Mouse (Mus musculus) gastrocnemius, adult 18-20 months (tissue): ENCODE results near the gene Igf2r. TPM values are rescaled to one million over a fixed set of nuclear protein-coding genes. Genes with fewer than 3 reads are reported as not detected.
A peak's percentile ranks its signal among the peaks of the same experiment; 100 is the strongest.

Experiments
- DNase-seq: peaks from one replicate; pipeline ENCODE4 v3.0.0; 2021; ENCODE audit warnings: low spot score
- total RNA-seq, 2 experiments: library from RNA; stranded (reverse); gene quantifications; 2 replicates each; pipeline ENCODE4 v1.2.3; 2021

The Igf2r gene
- total RNA-seq, 2 experiments from 2014 or later: 42.4 to 43.3 TPM

- no peak for DNase-seq
These were observed 13.7 kb upstream of the Igf2r start for GRCm38 (mm10) chr17:12782861-12783847.

- no peak for DNase-seq
These were observed 11.6 kb upstream of the Igf2r start for GRCm38 (mm10) chr17:12781101-12781500.

GRCm38 (mm10) chr17:12780125-12780524 lies 10.7 kb upstream of the Igf2r start:
- DNase-seq: no peak

- DNase-seq: no peak
These were observed 10.0 kb upstream of the Igf2r start for GRCm38 (mm10) chr17:12779442-12779841.

- DNase-seq: no peak
These were observed 4.5 kb upstream of the Igf2r start for GRCm38 (mm10) chr17:12773956-12774355.

GRCm38 (mm10) chr17:12770500-12770899 lies 1.0 kb upstream of the Igf2r start:
- peak; percentile 28 for DNase-seq

GRCm38 (mm10) chr17:12768415-12769379 lies 767 bp downstream of the Igf2r start:
- no peak for DNase-seq

GRCm38 (mm10) chr17:12767294-12767852 lies 2.1 kb downstream of the Igf2r start:
- DNase-seq: no peak

GRCm38 (mm10) chr17:12763412-12763811 lies 6.1 kb downstream of the Igf2r start:
- DNase-seq: no peak

GRCm38 (mm10) chr17:12760355-12761146 lies 8.9 kb downstream of the Igf2r start:
- DNase-seq: no peak

GRCm38 (mm10) chr17:12759646-12760074 lies 9.8 kb downstream of the Igf2r start:
- DNase-seq: peak; percentile 90

GRCm38 (mm10) chr17:12758701-12759455 lies 10.6 kb downstream of the Igf2r start:
- DNase-seq: peak; percentile 83

- peak; percentile 63 for DNase-seq
These were observed 11.5 kb downstream of the Igf2r start for GRCm38 (mm10) chr17:12757990-12758389.

- DNase-seq: peak; percentile 48
These were observed 12.3 kb downstream of the Igf2r start for GRCm38 (mm10) chr17:12757161-12757560.

- DNase-seq: no peak
These were observed 13.5 kb downstream of the Igf2r start for GRCm38 (mm10) chr17:12755951-12756350.

- DNase-seq: no peak
These were observed 14.3 kb downstream of the Igf2r start for GRCm38 (mm10) chr17:12755146-12755545.

GRCm38 (mm10) chr17:12754243-12755007 lies 15.0 kb downstream of the Igf2r start:
- no peak for DNase-seq

- no peak for DNase-seq
These were observed 16.4 kb downstream of the Igf2r start for GRCm38 (mm10) chr17:12753050-12753449.

GRCm38 (mm10) chr17:12751641-12752040 lies 17.8 kb downstream of the Igf2r start:
- DNase-seq: no peak
